Mouse (Mus musculus) left cerebral cortex, adult 9 months (tissue): Measurements from ENCODE around the gene Pde7b.

Experiments used
- DNase-seq, 2 experiments: peaks; one replicate each; pipeline ENCODE4 v3.0.0; 2022; ENCODE audit warnings: low spot score in 2 of 2

Pde7b gene

GRCm38 (mm10) chr10:20421299-20421883 is 303.5 kb downstream of the Pde7b start:
- DNase-seq, result no peak

DNA sequence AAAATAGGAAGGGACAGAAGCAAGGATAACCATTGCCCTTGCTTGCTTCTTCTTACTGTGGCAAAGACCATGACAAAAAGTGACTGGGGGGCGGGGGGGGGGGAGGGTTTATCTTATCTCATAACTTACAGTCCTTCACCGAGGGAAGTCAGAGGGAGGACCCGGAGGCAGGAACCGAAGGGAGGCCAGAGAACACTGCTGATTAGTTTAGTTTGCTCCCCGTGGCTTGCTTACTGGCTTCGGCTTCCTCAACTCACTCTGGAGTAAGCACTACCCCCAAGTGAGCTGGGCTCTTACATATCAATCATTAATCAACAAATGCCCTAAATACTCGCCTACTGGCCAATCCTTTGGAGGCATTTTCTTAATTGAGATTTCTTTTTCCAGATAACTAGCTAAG is 304.6 kb downstream of the Pde7b start:
- DNase-seq, result no peak

- no peak for DNase-seq
These were observed 306.0 kb downstream of the Pde7b start for GRCm38 (mm10) chr10:20418856-20419219.

DNA sequence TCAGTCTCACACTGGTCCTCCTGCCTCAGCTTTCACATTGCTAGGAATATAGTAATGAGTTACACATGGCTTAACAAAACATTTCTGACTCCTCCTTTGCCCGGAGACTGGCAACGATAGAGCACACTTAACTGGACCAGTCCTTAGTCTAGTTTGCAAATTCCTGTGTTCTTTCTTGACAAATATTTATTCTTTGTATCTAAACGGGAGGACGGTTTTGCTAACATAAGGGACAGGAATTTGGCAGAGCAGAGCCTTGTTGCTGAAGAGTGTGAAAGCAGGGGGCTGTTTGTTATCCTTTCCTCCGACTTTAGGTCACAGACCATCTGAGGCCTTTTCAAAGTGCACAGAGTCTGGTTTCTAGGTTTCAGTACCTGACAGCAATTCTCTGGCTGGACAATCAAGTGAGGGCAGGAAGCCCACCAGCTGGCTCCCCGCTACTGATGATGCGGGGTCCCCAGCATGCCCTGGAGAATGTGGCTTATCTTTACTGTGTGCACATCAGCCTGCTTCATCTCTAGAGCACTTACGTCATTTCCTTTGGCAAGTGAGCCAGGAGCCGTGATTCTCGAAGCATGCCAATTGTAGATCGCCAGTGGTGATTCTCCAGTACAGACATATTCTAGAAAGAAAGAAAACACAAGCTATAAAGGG is 306.5 kb downstream of the Pde7b start:
- DNase-seq, result no peak

- no peak for DNase-seq
These were observed 315.7 kb downstream of the Pde7b start for GRCm38 (mm10) chr10:20409181-20409580.

- DNase-seq, result no peak
These were observed 316.5 kb downstream of the Pde7b start for GRCm38 (mm10) chr10:20408336-20408735.

DNA sequence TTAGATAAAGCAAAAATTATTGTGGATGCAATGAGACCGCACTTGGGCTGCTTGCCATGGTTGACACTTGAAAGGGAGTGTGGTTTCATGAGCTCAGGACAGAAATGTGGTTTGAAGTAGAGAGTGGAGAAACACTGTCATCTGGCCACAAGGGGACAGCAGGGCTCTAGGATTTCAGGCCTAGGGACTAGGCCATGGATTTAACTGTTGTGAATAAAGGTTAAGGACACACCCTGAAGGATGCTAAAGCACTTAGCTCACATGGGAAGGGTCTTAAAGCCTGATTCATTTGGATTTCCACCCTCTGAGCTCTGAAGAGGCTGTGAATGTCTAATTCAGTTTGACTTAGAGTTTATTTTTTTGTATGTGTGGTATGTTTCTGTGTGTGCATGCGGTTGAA is 319.4 kb downstream of the Pde7b start:
- DNase-seq, result no peak

DNA sequence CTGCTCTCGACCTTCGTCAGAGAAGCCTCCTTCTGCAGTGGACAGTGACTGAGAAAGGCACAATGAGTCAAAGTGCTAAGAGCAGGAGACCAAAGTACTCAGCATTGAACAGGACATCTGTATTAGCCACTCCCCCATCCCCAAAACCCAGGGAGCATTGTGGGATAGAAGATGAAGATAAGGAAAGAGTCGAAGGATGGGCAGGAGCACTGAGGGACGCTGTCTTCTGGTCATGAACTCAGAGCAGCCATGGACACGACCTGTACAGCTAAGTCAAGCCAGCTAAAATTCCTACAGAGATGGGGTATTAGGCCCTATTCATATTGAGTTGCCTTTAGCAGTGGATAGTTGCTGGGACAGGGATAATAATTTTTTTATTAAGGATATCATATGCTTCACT is 321.9 kb downstream of the Pde7b start:
- no peak for DNase-seq

DNA sequence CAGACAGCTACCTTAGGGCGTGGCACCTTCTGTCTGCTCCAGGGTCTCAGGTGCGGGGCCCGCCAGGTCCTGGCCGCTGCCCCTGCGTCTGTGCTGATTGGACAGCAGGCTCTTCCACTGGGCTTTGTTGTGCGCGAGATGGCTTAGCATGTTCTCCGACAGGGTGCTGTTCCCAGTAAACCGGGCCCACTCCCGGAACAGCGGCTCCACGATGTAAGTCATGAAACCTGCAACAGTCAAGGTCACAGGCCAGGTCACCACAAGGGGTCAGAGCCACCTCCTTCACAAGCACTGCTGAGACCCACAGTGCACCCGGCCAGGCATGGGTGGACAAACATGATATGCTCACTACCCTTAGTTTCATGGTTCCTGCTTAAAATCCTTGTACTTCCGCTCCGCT is 324.5 kb downstream of the Pde7b start:
- no peak for DNase-seq

- no peak for DNase-seq
These were observed 326.1 kb downstream of the Pde7b start for GRCm38 (mm10) chr10:20398641-20399390.

DNA sequence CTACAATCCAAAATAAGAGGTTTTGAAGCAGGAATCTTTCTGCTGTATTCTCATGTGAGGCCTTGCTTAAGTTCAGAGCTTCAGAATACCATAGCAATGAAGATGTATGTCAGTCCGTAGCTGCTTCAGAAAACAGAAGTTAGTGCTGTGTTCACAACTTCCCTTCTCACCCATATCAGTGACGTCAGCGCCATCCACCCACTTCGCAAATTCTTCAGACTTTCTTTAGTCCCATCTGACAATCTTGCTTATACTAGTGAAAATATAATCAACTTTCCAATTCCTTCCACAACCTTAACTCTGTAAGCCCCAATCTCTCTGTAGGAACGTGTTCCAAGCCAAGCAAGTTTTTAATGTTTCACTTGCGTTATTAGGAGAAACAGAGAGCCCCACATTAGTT is 326.7 kb downstream of the Pde7b start:
- DNase-seq, result no peak

- no peak for DNase-seq
These were observed 329.1 kb downstream of the Pde7b start for GRCm38 (mm10) chr10:20395778-20396177.

GRCm38 (mm10) chr10:20394815-20395214 is 330.1 kb downstream of the Pde7b start:
- DNase-seq, result no peak

DNA sequence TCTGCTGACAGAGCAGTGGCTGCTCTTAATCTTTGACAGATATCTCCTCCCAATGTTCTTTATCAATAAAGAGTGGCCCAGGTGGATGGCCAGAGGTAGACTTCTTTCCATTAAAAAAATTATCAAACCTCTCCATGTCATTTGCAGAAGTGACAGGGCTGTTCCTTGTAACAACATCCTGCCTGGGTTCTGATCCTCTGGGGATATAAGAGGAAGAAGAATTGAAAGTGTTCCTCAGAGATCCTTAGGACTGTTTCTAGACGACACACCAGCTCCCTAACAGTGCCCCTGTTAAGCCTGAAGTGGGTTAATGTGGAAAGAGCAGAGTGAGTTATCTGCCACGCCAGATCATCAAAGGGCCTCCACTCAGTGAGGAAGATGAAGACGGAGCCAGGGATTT is 334.3 kb downstream of the Pde7b start:
- no peak for DNase-seq

GRCm38 (mm10) chr10:20382807-20383419 is 342.0 kb downstream of the Pde7b start:
- no peak for DNase-seq

- no peak for DNase-seq
These were observed 343.5 kb downstream of the Pde7b start for GRCm38 (mm10) chr10:20381352-20381751.

GRCm38 (mm10) chr10:20380798-20381197 is 344.1 kb downstream of the Pde7b start:
- DNase-seq, result peak in 1 of 2 experiments; percentile 67

DNA sequence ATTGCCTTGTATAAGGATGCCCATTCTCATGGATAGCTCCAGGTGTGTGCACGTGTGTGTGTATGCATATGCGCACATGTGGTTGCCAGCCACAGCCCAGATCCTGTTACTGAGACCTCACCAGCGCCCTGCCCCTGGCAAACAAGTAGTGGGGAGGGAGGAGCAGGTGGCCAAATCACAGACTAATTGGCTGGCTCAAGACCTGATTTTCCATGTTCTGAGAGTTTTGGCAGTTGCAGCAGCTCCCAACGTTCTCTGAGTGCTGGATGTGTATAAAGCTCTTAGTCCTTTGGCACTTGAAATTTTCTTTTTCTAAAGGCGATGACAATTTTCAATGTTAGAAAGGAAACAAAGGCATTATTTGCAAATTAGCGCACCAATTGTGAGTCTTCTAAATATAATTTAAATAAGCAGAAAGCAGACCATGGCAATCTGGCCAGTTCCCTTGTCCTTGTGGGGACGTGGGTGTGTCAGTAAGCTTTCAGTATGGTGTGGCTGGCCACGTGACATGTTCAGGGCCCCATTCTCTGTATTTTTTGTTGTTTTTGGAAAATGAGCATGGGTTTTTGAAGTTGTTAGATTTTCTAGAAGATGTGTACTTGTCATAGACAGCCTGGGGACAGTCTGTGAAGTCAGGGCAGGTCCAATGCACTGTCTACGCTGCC is 345.7 kb downstream of the Pde7b start:
- DNase-seq, result no peak

DNA sequence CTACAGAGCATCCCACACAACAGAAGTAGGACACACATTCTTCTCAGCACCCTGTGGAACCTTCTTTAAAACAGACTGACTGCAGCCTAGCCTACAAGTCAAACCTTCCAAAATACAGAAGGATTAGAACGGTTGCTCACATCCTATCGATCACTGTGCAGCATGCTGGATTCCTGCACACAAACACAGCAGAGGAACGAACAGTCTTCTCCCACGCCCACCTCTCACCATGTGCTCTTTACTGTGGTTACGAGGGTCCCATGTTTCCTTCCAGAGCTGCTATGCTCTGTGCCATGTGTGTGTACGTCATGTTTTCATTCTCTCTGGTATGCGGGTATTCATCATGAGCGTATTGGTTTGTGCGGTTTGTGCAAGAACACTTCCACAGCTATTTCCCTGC is 347.3 kb downstream of the Pde7b start:
- no peak for DNase-seq

DNA sequence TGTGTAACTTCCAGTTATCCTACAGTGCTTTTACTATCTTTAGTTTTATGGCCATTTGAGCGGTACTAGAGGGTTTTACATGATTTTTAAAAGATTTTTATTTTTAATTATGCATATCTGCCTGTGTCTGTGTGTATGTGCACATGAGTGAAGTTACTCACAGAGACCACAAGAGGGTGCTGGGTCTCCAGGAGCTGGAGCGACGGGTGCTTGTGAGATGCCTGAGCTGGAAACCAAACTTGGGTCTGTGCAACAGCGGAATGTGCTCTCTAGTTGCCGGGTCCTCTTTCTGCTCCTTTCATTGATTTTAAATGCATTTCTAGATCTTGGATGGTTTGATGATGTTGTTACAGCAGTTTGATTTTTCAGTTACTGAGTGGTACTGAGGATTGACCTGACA is 352.8 kb downstream of the Pde7b start:
- no peak for DNase-seq

DNA sequence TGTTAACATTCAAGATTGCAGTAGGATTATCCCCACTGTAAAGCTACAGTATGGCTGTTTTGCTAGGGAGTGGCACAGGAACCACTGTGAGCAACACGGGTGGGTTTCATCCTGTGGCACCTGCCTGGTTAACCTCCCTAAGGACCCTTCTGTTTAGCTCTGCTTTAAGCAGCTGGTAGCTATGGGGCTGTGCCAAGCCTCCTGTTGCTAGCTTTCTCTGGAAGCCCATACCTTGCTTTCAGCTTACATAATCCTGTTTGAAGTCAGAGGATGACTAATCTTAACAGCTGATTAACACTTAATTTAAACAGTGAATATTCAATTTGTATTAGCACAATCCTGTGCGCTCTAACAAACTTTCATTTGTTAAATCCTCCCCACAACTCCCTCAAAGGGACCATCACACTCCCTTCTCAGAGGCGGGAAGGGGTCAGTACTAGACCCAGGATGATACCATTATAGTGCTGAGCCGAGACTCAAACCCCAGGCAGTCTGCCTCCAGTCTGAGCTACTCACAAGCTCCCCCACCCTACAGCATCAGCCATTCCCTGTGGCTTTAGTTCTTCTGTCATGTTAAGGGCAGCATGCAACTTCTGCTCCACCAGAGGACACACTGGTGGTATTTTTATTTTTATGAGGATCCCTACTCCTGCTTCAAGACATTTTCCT is 362.3 kb downstream of the Pde7b start:
- DNase-seq, result no peak
